Mouse (Mus musculus) MEL (cell line): Measurements from ENCODE around the gene Rab37. TPM values are rescaled to one million over a fixed set of nuclear protein-coding genes. Genes with fewer than 3 reads are reported as not detected.

ENCODE experiments used
- DNase-seq: peaks from one replicate; pipeline ENCODE4 v3.0.0; 2011; ENCODE audit warnings: low read depth, low spot score
- H3K27ac ChIP-seq: 2 replicates; pipeline ENCODE4 v1.5.1; 2012; ENCODE audit warnings: low read depth, mild to moderate bottlenecking, control low read depth, low read length, moderate library complexity; ENCODE audit not compliant: control insufficient read depth
- H3K27me3 ChIP-seq, 2 experiments: fragments of 150-350 bp in 1 of 2; sonication (generic) in 1 of 2; 2 replicates each; pipeline ENCODE4 v1.6.1; 2012; ENCODE audit warnings: low read length in 2 of 2, mild to moderate bottlenecking in 2 of 2, improper control_type of control experiment in 1 of 2, moderate library complexity in 1 of 2; ENCODE audit not compliant: insufficient read depth in 2 of 2, control insufficient read depth in 1 of 2
- H3K36me3 ChIP-seq, 2 experiments: 2 replicates each; pipeline ENCODE4 v1.6.1; 2012 to 2014; ENCODE audit warnings: low read length in 2 of 2, improper control_type of control experiment in 1 of 2, inconsistent platforms in 1 of 2, mild to moderate bottlenecking in 1 of 2; ENCODE audit not compliant: insufficient read depth in 2 of 2, control insufficient read depth in 1 of 2
- H3K4me1 ChIP-seq, 2 experiments: fragments of 150-350 bp in 1 of 2; sonication (generic) in 1 of 2; 2 replicates each; pipeline ENCODE4 v1.6.1; 2012; ENCODE audit warnings: low read length in 2 of 2, improper control_type of control experiment in 1 of 2, mild to moderate bottlenecking in 1 of 2; ENCODE audit not compliant: insufficient read depth in 2 of 2, control insufficient read depth in 1 of 2
- H3K4me3 ChIP-seq, 2 experiments: fragments of 150-350 bp in 1 of 2; sonication (generic) in 1 of 2; 2 replicates each; pipeline ENCODE4 v1.5.1; 2012; ENCODE audit warnings: low read depth in 2 of 2, low read length in 2 of 2, mild to moderate bottlenecking in 2 of 2, moderate library complexity in 2 of 2, control low read depth in 1 of 2, improper control_type of control experiment in 1 of 2; ENCODE audit not compliant: control insufficient read depth in 1 of 2, insufficient read depth in 1 of 2
- H3K79me2 ChIP-seq: 2 replicates; pipeline ENCODE4 v1.6.1; 2012; ENCODE audit warnings: mild to moderate bottlenecking, low read length, moderate library complexity; ENCODE audit not compliant: control insufficient read depth, poor library complexity, insufficient read depth
- H3K9ac ChIP-seq: 2 replicates; pipeline ENCODE4 v1.6.1; 2012; ENCODE audit warnings: low read depth, mild to moderate bottlenecking, control low read depth, low read length, moderate library complexity; ENCODE audit not compliant: control insufficient read depth, poor library complexity, severe bottlenecking
- H3K9me3 ChIP-seq: fragments of 150-350 bp; sonication (generic); replicated peaks from 2 replicates; pipeline ENCODE4 v1.6.1; 2012; ENCODE audit warnings: mild to moderate bottlenecking, low read length, improper control_type of control experiment, moderate library complexity; ENCODE audit not compliant: insufficient read depth
- EP300 ChIP-seq, 2 experiments: IDR thresholded peaks; 2 replicates each; pipeline ENCODE4 v1.6.1; 2011; ENCODE audit warnings: improper control_type of control experiment in 2 of 2, low read length in 2 of 2, low read depth in 1 of 2, mild to moderate bottlenecking in 1 of 2
- HCFC1 ChIP-seq: IDR thresholded peaks from 2 replicates; pipeline ENCODE4 v1.6.1; 2012; ENCODE audit warnings: low read depth, mild to moderate bottlenecking, inconsistent platforms, low read length, improper control_type of control experiment, moderate library complexity
- JUND ChIP-seq: IDR thresholded peaks from 2 replicates; pipeline ENCODE4 v1.6.1; 2011; ENCODE audit warnings: low read depth, mild to moderate bottlenecking, improper control_type of control experiment, low read length
- KAT2A ChIP-seq: conservative IDR thresholded peaks from 2 replicates; pipeline ENCODE4 v1.6.1; 2012; ENCODE audit warnings: low read depth, low read length, improper control_type of control experiment, inconsistent platforms
- MAFK ChIP-seq: IDR thresholded peaks from 2 replicates; pipeline ENCODE4 v1.6.1; 2011; ENCODE audit warnings: low read depth, mild to moderate bottlenecking, low read length, improper control_type of control experiment, borderline replicate concordance
- MAX ChIP-seq: IDR thresholded peaks from 2 replicates; pipeline ENCODE4 v1.6.1; 2011; ENCODE audit warnings: low read length, improper control_type of control experiment
- MAZ ChIP-seq: IDR thresholded peaks from 2 replicates; pipeline ENCODE4 v1.6.1; 2012; ENCODE audit warnings: low read depth, mild to moderate bottlenecking, inconsistent platforms, low read length, improper control_type of control experiment
- MEF2A ChIP-seq: IDR thresholded peaks from 2 replicates; pipeline ENCODE4 v1.6.1; 2014; ENCODE audit warnings: low read depth, mild to moderate bottlenecking, inconsistent platforms, low read length, improper control_type of control experiment; ENCODE audit not compliant: poor library complexity, insufficient replicate concordance, severe bottlenecking; ENCODE audit errors: extremely low read depth
- NELFE ChIP-seq: IDR thresholded peaks from 2 replicates; pipeline ENCODE4 v1.6.1; 2011; ENCODE audit warnings: low read depth, low read length, improper control_type of control experiment
- NRF1 ChIP-seq: IDR thresholded peaks from 2 replicates; pipeline ENCODE4 v1.6.1; 2014; ENCODE audit warnings: low read depth, mild to moderate bottlenecking, inconsistent platforms, low read length, improper control_type of control experiment, moderate library complexity; ENCODE audit not compliant: poor library complexity, insufficient read depth, severe bottlenecking
- POLR2A ChIP-seq, 2 experiments: IDR thresholded peaks; 2 replicates each; pipeline ENCODE4 v1.6.1; 2011 to 2012; ENCODE audit warnings: low read length in 2 of 2, mild to moderate bottlenecking in 2 of 2, control low read depth in 1 of 2, improper control_type of control experiment in 1 of 2, low read depth in 1 of 2, moderate library complexity in 1 of 2; ENCODE audit not compliant: control insufficient read depth in 1 of 2, insufficient read depth in 1 of 2, poor library complexity in 1 of 2
- POLR2AphosphoS5 ChIP-seq: IDR thresholded peaks from 2 replicates; pipeline ENCODE4 v1.6.1; 2012; ENCODE audit warnings: low read depth, borderline replicate concordance, mild to moderate bottlenecking, inconsistent platforms, low read length, moderate library complexity, mixed read lengths
- SIN3A ChIP-seq: IDR thresholded peaks from 2 replicates; pipeline ENCODE4 v1.6.1; 2012; ENCODE audit warnings: low read length, improper control_type of control experiment, inconsistent platforms
- SMC3 ChIP-seq: IDR thresholded peaks from 2 replicates; pipeline ENCODE4 v1.6.1; 2011; ENCODE audit warnings: low read depth, low read length, improper control_type of control experiment
- TAL1 ChIP-seq: IDR thresholded peaks from 2 replicates; pipeline ENCODE4 v1.6.1; 2012; ENCODE audit warnings: mild to moderate bottlenecking, inconsistent platforms, low read length, moderate library complexity, mixed read lengths
- TCF12 ChIP-seq: IDR thresholded peaks from 2 replicates; pipeline ENCODE4 v1.6.1; 2014; ENCODE audit warnings: low read depth, mild to moderate bottlenecking, inconsistent platforms, low read length, improper control_type of control experiment, moderate library complexity
- UBTF ChIP-seq: IDR thresholded peaks from 2 replicates; pipeline ENCODE4 v1.6.1; 2012; ENCODE audit warnings: low read depth, mild to moderate bottlenecking, inconsistent platforms, low read length, improper control_type of control experiment, moderate library complexity, borderline replicate concordance; ENCODE audit not compliant: insufficient read depth
- USF2 ChIP-seq, 2 experiments: IDR thresholded peaks; 2 replicates each; pipeline ENCODE4 v1.6.1; 2011 to 2012; ENCODE audit warnings: improper control_type of control experiment in 2 of 2, low read length in 2 of 2, borderline replicate concordance in 1 of 2, inconsistent platforms in 1 of 2, low read depth in 1 of 2, mild to moderate bottlenecking in 1 of 2; ENCODE audit not compliant: insufficient read depth in 1 of 2
- ZC3H11A ChIP-seq: IDR thresholded peaks from 2 replicates; pipeline ENCODE4 v1.6.1; 2012; ENCODE audit warnings: low read depth, mild to moderate bottlenecking, inconsistent platforms, low read length, improper control_type of control experiment
- ZKSCAN1 ChIP-seq: IDR thresholded peaks from 2 replicates; pipeline ENCODE4 v1.6.1; 2012; ENCODE audit warnings: low read depth, mild to moderate bottlenecking, inconsistent platforms, low read length, improper control_type of control experiment, moderate library complexity
- ZMIZ1 ChIP-seq: IDR thresholded peaks from 2 replicates; pipeline ENCODE4 v1.6.1; 2012; ENCODE audit warnings: low read depth, mild to moderate bottlenecking, inconsistent platforms, low read length, improper control_type of control experiment, moderate library complexity
- polyA plus RNA-seq, 2 experiments: library from polyadenylated mRNA; stranded (reverse) in 1 of 2; unstranded in 1 of 2; fragments of >175 nt in 1 of 2; fragments of >200 nt in 1 of 2; gene quantifications; 2 replicates each; pipeline versions ENCODE4 v1.2.1 to v1.2.4; 2012; ENCODE audit warnings: low replicate concordance in 2 of 2, low read depth in 1 of 2; ENCODE audit not compliant: insufficient read length in 2 of 2, insufficient read depth in 1 of 2, missing spikeins in 1 of 2
- total RNA-seq: library from RNA; depleted of rRNA; stranded (reverse); fragments of 300-350 nt; gene quantifications from 2 replicates; pipeline ENCODE4 v1.2.3, GENCODE M21; 2012

Gene Rab37
- total and polyA plus RNA-seq, 3 experiments = 14.6 to 20.6 TPM; not detected in 1

- no peaks in the 10 kb centered on the region for H3K9me3 ChIP-seq
- H3K27me3 ChIP-seq = peaks cover 3 to 4% of the 10 kb centered on the region in 2 experiments
- no peak overlapping the region for H3K4me3 ChIP-seq
- H3K27ac ChIP-seq = no peak overlapping the region
- no peak for DNase-seq
- H3K36me3 ChIP-seq = peaks cover 0 to 13% of the 10 kb centered on the region in 2 experiments; a peak in 2 of 4 replicates
- peaks cover 2 to 21% of the 10 kb centered on the region in 2 experiments; a peak in 3 of 4 replicates for H3K4me1 ChIP-seq
- H3K9ac ChIP-seq = no peak overlapping the region
- H3K79me2 ChIP-seq = no peaks in the 10 kb centered on the region
- TF ChIP-seq MAFK = no peak
- no peak for TF ChIP-seq TCF12
- no peak for TF ChIP-seq POLR2AphosphoS5
- no peak for TF ChIP-seq UBTF
- no peak for TF ChIP-seq HCFC1
- TF ChIP-seq MAX = no peak
- TF ChIP-seq ZMIZ1 = no peak
- TF ChIP-seq ZKSCAN1 = no peak
- no peak for TF ChIP-seq KAT2A
- no peak for TF ChIP-seq MEF2A
- TF ChIP-seq ZC3H11A = no peak
- TF ChIP-seq USF2 (IDR thresholded peaks at IDR 0.05; ENCODE audit: borderline replicate concordance in 1 of 2, insufficient read depth in 1 of 2, low read depth in 1 of 2, low read length in 2 of 2) = no peak
- no peak for TF ChIP-seq POLR2A (IDR thresholded peaks at IDR 0.05; ENCODE audit: control insufficient read depth in 1 of 2, insufficient read depth in 1 of 2, low read depth in 1 of 2, low read length in 2 of 2, poor library complexity in 1 of 2)
- no peak for TF ChIP-seq TAL1
- TF ChIP-seq NELFE = no peak
- no peak for TF ChIP-seq EP300 (IDR thresholded peaks at IDR 0.05; ENCODE audit: low read depth in 1 of 2, low read length in 2 of 2)
- no peak for TF ChIP-seq MAZ
- TF ChIP-seq SMC3 = no peak
- no peak for TF ChIP-seq JUND
Measured at GRCm38 (mm10) chr11:115150741-115151254, 59.6 kb downstream of the Rab37 start.

- Histone ChIP-seq H3K27me3 (peaks cover 3 to 4% of the 10 kb centered on the region in 2 experiments), H3K27ac (no peak overlapping the region), H3K79me2 (no peaks in the 10 kb centered on the region), H3K4me3 (no peak overlapping the region)
- no peak for TF ChIP-seq NRF1
- TF ChIP-seq SIN3A = peak; percentile 30; the same call in 1 of the 2 replicates
- TF ChIP-seq, all 39 proteins: peak for 1
- Histone ChIP-seq H3K9ac (no peak overlapping the region), H3K9me3 (no peaks in the 10 kb centered on the region), H3K4me1 (peaks cover 2 to 25% of the 10 kb centered on the region in 2 experiments; a peak in 3 of 4 replicates), H3K36me3 (peaks cover 0 to 13% of the 10 kb centered on the region in 2 experiments; a peak in 2 of 4 replicates)
- peak; percentile 61 for DNase-seq
Measured at GRCm38 (mm10) chr11:115151755-115152429, 60.7 kb downstream of the Rab37 start.
